Mouse (Mus musculus): ENCODE results near the gene Banf1. TPM values are rescaled to one million over a fixed set of nuclear protein-coding genes. Genes with fewer than 3 reads are reported as not detected.

Banf1 gene
- total RNA-seq, 2 experiments from 2014 or later: 85.3 to 93.2 TPM

DNA sequence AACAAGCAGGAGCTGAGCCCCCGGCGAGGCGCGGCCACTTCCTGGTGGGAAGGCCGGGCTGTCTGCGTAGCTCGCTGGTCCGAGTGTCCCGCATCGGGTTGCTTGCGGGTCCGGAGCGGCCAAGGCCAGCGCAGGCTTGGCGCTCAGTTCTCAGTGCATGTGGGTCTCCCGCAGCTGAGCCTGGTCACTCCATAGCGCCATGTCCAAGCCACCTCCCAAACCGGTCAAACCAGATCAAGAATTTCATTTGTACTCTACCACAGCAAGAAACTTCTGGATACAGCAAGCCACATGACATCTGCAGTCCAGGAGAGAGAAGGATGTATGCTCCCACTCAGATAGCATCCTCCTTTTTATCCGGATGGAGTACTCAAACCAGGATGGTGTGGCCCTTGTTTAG is 39.0 kb downstream of the Banf1 start:
- DNase-seq (ENCODE audit: extremely low spot score in 1 of 2, low spot score in 1 of 2): no peak

DNA sequence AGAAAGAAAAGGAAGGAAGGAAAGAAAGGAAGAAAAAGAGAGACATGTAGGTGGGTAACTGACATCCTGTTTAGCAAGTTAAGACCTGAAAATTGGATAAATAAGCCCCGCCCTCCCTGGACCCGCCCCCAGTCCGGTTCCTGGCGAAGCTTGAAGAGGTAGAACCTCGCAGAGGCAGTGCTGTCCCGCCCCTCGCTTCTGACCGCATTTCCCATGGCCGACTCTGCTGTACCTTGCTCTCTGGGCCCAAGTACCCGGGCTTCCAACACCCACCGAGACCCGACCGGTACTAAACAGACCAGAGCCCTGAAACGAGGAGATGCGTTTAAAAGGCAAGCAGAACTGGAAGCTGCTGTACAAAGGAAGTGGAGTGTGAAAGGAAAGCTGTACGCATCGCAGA is 43.2 kb downstream of the Banf1 start:
- no peak for DNase-seq (ENCODE audit: extremely low spot score in 1 of 2, low spot score in 1 of 2)

Other genes starting within 250 kb of the Banf1 start
- gene Klc2, start 248.6 kb downstream of the Banf1 start, total RNA-seq (2021): 100 to 1,000 TPM; 214 to 222 TPM
- 10 to 100 TPM; 54.2 to 57.6 TPM for gene Pacs1, start 94.0 kb downstream of the Banf1 start, total RNA-seq (2021)
- gene Sf3b2, start 71.7 kb downstream of the Banf1 start, total RNA-seq (2021): 100 to 1,000 TPM; 201 to 202 TPM
- 100 to 1,000 TPM; 114 to 129 TPM for gene Gal3st3, start 68.8 kb downstream of the Banf1 start, total RNA-seq (2021)
- not detected for gene Catsper1, start 31.4 kb downstream of the Banf1 start, total RNA-seq (2021)
- 1 to 10 TPM; 6.1 to 6.7 TPM for gene Cst6, start 17.6 kb downstream of the Banf1 start, total RNA-seq (2021)
- 10 to 100 TPM; 19.5 to 23.7 TPM for gene Eif1ad, start 427 bp downstream of the Banf1 start, total RNA-seq (2021)
- 10 to 100 TPM; 83.7 to 99.3 TPM for gene Sart1, start 21.5 kb upstream of the Banf1 start, total RNA-seq (2021)
- gene Tsga10ip, start 35.4 kb upstream of the Banf1 start, total RNA-seq (2021): not detected
- gene Drap1, start 57.8 kb upstream of the Banf1 start, total RNA-seq (2021): 100 to 1,000 TPM; 278 to 311 TPM
- 10 to 100 TPM; 68.2 to 71.1 TPM for gene AI837181, start 58.0 kb upstream of the Banf1 start, total RNA-seq (2021)
- not detected for gene Fosl1, start 80.4 kb upstream of the Banf1 start, total RNA-seq (2021)
- 10 to 100 TPM; 32.9 to 35.9 TPM for gene Ccdc85b, start 90.7 kb upstream of the Banf1 start, total RNA-seq (2021)
- gene Fibp, start 93.4 kb upstream of the Banf1 start, total RNA-seq (2021): 100 to 1,000 TPM in 1 of 2 experiments, 10 to 100 TPM in 1; 99.4 to 110 TPM
- gene Ctsw, start 101.3 kb upstream of the Banf1 start, total RNA-seq (2021): not detected
- 10 to 100 TPM; 11.0 to 11.6 TPM for gene Efemp2, start 106.8 kb upstream of the Banf1 start, total RNA-seq (2021)
- gene Mus81, start 121.2 kb upstream of the Banf1 start, total RNA-seq (2021): 10 to 100 TPM; 33.2 to 38.2 TPM
- 1,000 to 10,000 TPM; 1,427 to 1,527 TPM for gene Cfl1, start 123.3 kb upstream of the Banf1 start, total RNA-seq (2021)
- gene 1700020D05Rik, start 136.6 kb upstream of the Banf1 start, total RNA-seq (2021): 1 to 10 TPM; 4.5 to 9.2 TPM
- gene Snx32, start 143.4 kb upstream of the Banf1 start, total RNA-seq (2021): 10 to 100 TPM; 78.0 to 86.5 TPM
- not detected for gene Ovol1, start 193.5 kb upstream of the Banf1 start, total RNA-seq (2021)
- gene Ap5b1, start 200.9 kb upstream of the Banf1 start, total RNA-seq (2021): 1 to 10 TPM; 7.7 to 8.2 TPM
- gene Rnaseh2c, start 234.7 kb upstream of the Banf1 start, total RNA-seq (2021): 10 to 100 TPM; 67.6 to 85.2 TPM
- 10 to 100 TPM; 83.1 to 87.8 TPM for gene Kat5, start 243.1 kb upstream of the Banf1 start, total RNA-seq (2021)

Data from layer of hippocampus, postnatal 25 days (tissue).